Mouse (Mus musculus) liver, embryonic 14.5 days (tissue): ENCODE measurements around the gene Olfr552.

Experiments used
- CTCF ChIP-seq: IDR thresholded peaks from 2 replicates; pipeline ENCODE4 v1.5.1; 2016; ENCODE audit warnings: antibody characterized with exemption, low read depth, control low read depth
- EP300 ChIP-seq: IDR thresholded peaks from 2 replicates; pipeline ENCODE4 v1.6.1; 2016; ENCODE audit warnings: antibody characterized with exemption, low read depth

GRCm38 (mm10) chr7:102564999-102565997 lies 32.3 kb upstream of the Olfr552 start, which contains the start of gene Trim21:
- TF ChIP-seq CTCF = no peak
- no peak for TF ChIP-seq EP300
